Mouse (Mus musculus) cortical plate, adult 2 months (tissue): ENCODE results near the gene Olfr353. TPM values are rescaled to one million over a fixed set of nuclear protein-coding genes. Genes with fewer than 3 reads are reported as not detected.

Source experiments
- H3K27ac ChIP-seq: fragments of 200-500 bp; 2 replicates; pipeline ENCODE4 v1.5.1; 2012; ENCODE audit warnings: low read length, control low read depth, inconsistent platforms; ENCODE audit not compliant: insufficient read depth
- H3K4me1 ChIP-seq: fragments of 200-500 bp; 2 replicates; pipeline ENCODE4 v1.6.1; 2011; ENCODE audit warnings: low read length; ENCODE audit not compliant: control insufficient read depth, insufficient read depth
- H3K4me3 ChIP-seq: fragments of 200-500 bp; 2 replicates; pipeline ENCODE4 v1.5.1; 2011; ENCODE audit warnings: mild to moderate bottlenecking, low read length, control low read depth; ENCODE audit not compliant: insufficient read depth
- CTCF ChIP-seq: fragments of 200-500 bp; IDR thresholded peaks from 2 replicates; pipeline ENCODE4 v1.5.1; 2011; ENCODE audit warnings: mild to moderate bottlenecking, control low read depth, low read length; ENCODE audit not compliant: insufficient read depth; ENCODE audit errors: extremely low read depth
- POLR2A ChIP-seq: fragments of 200-500 bp; IDR thresholded peaks from 2 replicates; pipeline ENCODE4 v1.6.1; 2011; ENCODE audit warnings: mild to moderate bottlenecking, low read length, control low read depth; ENCODE audit not compliant: insufficient read depth; ENCODE audit errors: extremely low read depth
- polyA plus RNA-seq: library from polyadenylated mRNA; depleted of rRNA; stranded (reverse); fragments of >200 nt; gene quantifications from 2 replicates; pipeline ENCODE4 v1.2.3, GENCODE M21; 2012; rRNA removed

The Olfr353 gene
- not detected in 2 replicates for polyA plus RNA-seq

GRCm38 (mm10) chr2:36892836-36893235 is at the start of gene Olfr353:
TSS of gene Olfr353 (minus strand) at chr2:36892936.
- TF ChIP-seq POLR2A (no peak), CTCF (no peak)
- Histone ChIP-seq H3K4me1 (no peaks in the 10 kb centered on the region), H3K27ac (no peak within 1 kb of the TSS), H3K4me3 (no peak within 1 kb of the TSS)

DNA sequence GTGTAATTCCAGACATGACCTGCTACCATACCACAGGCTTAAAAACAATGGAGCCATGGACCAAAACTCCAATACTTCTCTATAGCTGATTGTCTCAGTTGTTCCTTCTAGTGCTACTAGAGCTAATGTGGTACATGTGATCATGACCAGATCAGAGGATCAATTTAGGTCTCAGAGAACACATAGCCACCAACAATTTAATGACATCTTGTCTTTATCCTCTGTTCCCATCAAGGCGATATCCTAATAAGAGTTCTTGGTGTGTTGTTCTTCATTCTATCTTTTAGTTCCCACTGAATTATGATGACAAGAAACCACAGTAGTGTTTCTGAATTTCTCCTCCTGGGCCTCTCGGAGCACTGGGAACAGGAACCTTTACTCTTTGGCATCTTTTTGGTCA is 44.1 kb upstream of the Olfr353 start, which contains the start of gene Olfr356:
TSS of gene Olfr356 (plus strand) at position 301 of the 400 bp plus-strand sequence.
- no peaks in the 10 kb centered on the region for H3K4me1 ChIP-seq
- H3K27ac ChIP-seq, result no peak within 1 kb of the TSS
- no peak within 1 kb of the TSS for H3K4me3 ChIP-seq
- TF ChIP-seq POLR2A (no peak), CTCF (no peak)

GRCm38 (mm10) chr2:36928797-36929196 is 36.1 kb upstream of the Olfr353 start, which contains the start of gene Olfr355:
TSS of gene Olfr355 (minus strand) at chr2:36928897.
- Histone ChIP-seq H3K4me3 (no peak within 1 kb of the TSS), H3K27ac (no peak within 1 kb of the TSS), H3K4me1 (no peaks in the 10 kb centered on the region)
- no peak for TF ChIP-seq CTCF
- TF ChIP-seq POLR2A, result no peak

- Histone ChIP-seq H3K4me3 (no peak within 1 kb of the TSS), H3K4me1 (no peaks in the 10 kb centered on the region), H3K27ac (no peak within 1 kb of the TSS)
- no peak for TF ChIP-seq POLR2A
- no peak for TF ChIP-seq CTCF
Observed at GRCm38 (mm10) chr2:36905380-36905779, 12.6 kb upstream of the Olfr353 start, which contains the start of gene Olfr354. TSS of gene Olfr354 (plus strand) at chr2:36905680.

GRCm38 (mm10) chr2:36897114-36897513 is 4.4 kb upstream of the Olfr353 start:
- Histone ChIP-seq H3K4me3 (no peak overlapping the region), H3K27ac (no peak overlapping the region), H3K4me1 (no peaks in the 10 kb centered on the region)
- TF ChIP-seq CTCF (no peak), POLR2A (no peak)

DNA sequence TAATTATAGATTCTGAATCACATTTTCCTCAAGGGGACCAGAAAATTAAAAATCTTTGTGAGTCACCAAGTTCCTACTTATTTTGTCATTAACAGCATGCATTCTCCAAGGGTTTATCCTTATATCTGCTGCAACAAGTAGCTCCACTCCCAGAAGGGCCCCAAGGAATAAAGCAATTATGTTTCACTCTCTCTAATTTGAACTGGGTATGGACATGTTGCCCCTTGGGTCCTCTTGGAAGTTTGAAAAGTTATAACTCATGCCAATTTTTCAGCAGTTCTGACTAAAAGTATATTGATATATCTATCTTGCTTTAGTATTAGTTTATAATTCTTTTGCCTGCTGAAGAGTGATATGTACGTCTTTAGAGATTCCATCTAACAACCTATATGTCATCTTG is 24.6 kb downstream of the Olfr353 start, which contains the start of gene Olfr352:
TSS of gene Olfr352 (plus strand) at position 301 of the 400 bp plus-strand sequence.
- Histone ChIP-seq H3K27ac (no peak within 1 kb of the TSS), H3K4me3 (no peak within 1 kb of the TSS), H3K4me1 (no peaks in the 10 kb centered on the region)
- TF ChIP-seq CTCF (no peak), POLR2A (no peak)

DNA sequence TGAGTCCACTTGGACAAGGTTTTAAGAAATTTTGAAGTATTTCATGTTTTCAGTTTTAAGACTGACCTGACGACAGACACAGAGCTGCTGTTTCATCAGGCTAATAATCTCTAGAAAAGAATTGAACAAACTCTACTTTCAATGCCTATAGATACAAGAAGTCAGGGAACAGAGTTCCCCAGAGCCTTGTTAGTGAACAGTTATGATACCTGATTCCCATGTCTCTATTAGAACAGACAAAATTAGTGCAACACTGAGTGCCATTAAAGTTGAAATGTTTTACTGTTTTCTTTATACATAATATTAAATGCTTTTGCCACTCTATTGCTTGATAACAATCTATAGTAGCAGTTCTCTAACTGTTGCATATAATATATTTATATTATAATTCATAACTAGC is 30.2 kb downstream of the Olfr353 start, which contains the start of gene Olfr351:
TSS of gene Olfr351 (minus strand) at position 101 of the 400 bp plus-strand sequence.
- TF ChIP-seq CTCF (no peak), POLR2A (no peak)
- Histone ChIP-seq H3K4me1 (no peaks in the 10 kb centered on the region), H3K4me3 (no peak within 1 kb of the TSS), H3K27ac (no peak within 1 kb of the TSS)

DNA sequence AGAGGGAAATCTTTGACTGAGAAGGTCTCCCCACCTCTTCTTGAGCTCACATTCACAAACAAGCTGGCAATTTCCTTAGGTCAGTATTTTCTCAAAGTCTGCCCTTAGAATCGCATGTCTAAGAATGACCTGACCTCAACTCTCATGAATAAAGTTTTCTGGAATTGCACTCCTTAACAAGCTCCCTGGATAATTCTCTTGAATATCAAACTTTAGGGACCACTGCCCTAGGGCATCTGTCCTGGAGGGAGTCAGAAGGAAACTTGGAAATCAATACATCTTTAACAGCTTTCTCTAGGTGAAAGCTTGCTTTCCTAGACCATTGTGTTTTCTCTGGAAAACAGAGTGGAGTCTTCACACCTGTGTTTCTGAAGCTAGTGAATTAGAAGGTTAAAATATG is 46.7 kb downstream of the Olfr353 start, which contains the start of gene Olfr350:
TSS of gene Olfr350 (plus strand) at position 301 of the 400 bp plus-strand sequence.
- no peaks in the 10 kb centered on the region for H3K4me1 ChIP-seq
- TF ChIP-seq CTCF (no peak), POLR2A (no peak)
- no peak within 1 kb of the TSS for H3K4me3 ChIP-seq
- no peak within 1 kb of the TSS for H3K27ac ChIP-seq

Other genes with a start within 250 kb of the Olfr353 start
- not detected in 2 replicates for gene Olfr346, start 207.1 kb downstream of the Olfr353 start, polyA plus RNA-seq
- not detected in 2 replicates for gene Olfr347, start 161.0 kb downstream of the Olfr353 start, polyA plus RNA-seq
- gene Olfr348, start 108.7 kb downstream of the Olfr353 start, polyA plus RNA-seq, result not detected in 2 replicates
- gene Olfr50, start 102.4 kb downstream of the Olfr353 start, polyA plus RNA-seq, result not detected in 2 replicates
- gene Olfr3, start 75.9 kb downstream of the Olfr353 start, polyA plus RNA-seq, result not detected in 2 replicates
- not detected in 2 replicates for gene Olfr350, start 46.6 kb downstream of the Olfr353 start, polyA plus RNA-seq
- not detected in 2 replicates for gene Olfr351, start 30.3 kb downstream of the Olfr353 start, polyA plus RNA-seq
- gene Olfr352, start 24.5 kb downstream of the Olfr353 start, polyA plus RNA-seq, result not detected in 2 replicates
- not detected in 2 replicates for gene Olfr354, start 12.7 kb upstream of the Olfr353 start, polyA plus RNA-seq
- gene Olfr355, start 36.0 kb upstream of the Olfr353 start, polyA plus RNA-seq, result not detected in 2 replicates
- gene Olfr356, start 44.2 kb upstream of the Olfr353 start, polyA plus RNA-seq, result not detected in 2 replicates
- gene Olfr357, start 100.9 kb upstream of the Olfr353 start, polyA plus RNA-seq, result not detected in 2 replicates
- gene Olfr358, start 116.4 kb upstream of the Olfr353 start, polyA plus RNA-seq, result not detected in 2 replicates
- gene Olfr360, start 172.8 kb upstream of the Olfr353 start, polyA plus RNA-seq, result not detected in 2 replicates
- not detected in 2 replicates for gene Olfr361, start 196.4 kb upstream of the Olfr353 start, polyA plus RNA-seq
- not detected in 2 replicates for gene Olfr362, start 225.0 kb upstream of the Olfr353 start, polyA plus RNA-seq
- gene Olfr364-ps1, start 246.4 kb upstream of the Olfr353 start, polyA plus RNA-seq, result not detected in 2 replicates